Mouse (Mus musculus): ENCODE measurements around the gene 1700092M07Rik.

DNA sequence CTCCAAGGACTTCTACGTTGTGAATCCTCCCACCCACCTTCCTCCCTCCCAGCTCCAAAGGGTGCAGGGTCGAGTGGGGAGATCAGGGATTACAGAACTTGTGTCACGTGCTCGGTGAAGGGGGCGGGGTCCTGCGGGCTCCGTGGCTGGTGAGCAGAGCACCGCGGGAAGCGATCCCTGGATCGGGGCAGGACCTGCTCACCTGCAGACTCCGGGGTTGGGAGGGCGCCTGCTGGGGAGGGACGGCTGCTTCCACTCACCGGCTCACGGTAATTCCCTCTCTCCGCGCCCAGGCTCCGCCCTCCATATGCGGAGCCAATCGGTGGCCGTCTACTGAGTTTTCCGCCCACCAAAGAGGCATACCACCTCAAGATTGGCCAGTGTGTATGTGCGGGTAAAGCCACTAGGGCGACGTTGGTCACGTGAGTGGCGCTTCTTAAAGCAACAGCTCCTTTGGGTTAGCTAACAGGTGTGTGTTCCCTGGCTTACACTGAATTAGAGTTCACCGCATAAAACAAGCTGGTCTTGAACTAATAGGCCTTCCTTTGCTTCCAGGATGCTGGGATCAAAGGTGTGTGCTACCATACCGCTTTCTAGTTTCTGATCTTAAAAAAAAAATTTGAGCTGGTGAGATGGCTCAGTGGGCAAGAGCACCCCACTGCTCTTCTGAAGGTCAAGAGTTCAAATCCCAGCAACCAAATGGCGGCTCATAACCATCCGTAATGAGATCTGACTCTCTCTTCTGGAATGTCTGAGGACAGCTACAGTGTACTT lies 45.7 kb downstream of the 1700092M07Rik start, which contains the start of gene Taf6l:
- TF ChIP-seq CTCF (IDR thresholded peaks at IDR 0.05; ENCODE audit: control insufficient read depth, insufficient read depth, insufficient read length) (no peak), MAX (IDR thresholded peaks at IDR 0.05) (peak; percentile 35), CEBPB (IDR thresholded peaks at IDR 0.05; ENCODE audit: low read depth) (no peak), MYOG (IDR thresholded peaks at IDR 0.05; ENCODE audit: control insufficient read depth, extremely low read depth, insufficient read length) (no peak)

Data from C2C12 (cell line).